Mouse (Mus musculus) cerebellum, adult 9-10 months (tissue): ENCODE results near the gene Vax2.

Experiments used
- DNase-seq: peaks from one replicate; pipeline ENCODE4 v3.0.0; 2022

Gene Vax2

DNA sequence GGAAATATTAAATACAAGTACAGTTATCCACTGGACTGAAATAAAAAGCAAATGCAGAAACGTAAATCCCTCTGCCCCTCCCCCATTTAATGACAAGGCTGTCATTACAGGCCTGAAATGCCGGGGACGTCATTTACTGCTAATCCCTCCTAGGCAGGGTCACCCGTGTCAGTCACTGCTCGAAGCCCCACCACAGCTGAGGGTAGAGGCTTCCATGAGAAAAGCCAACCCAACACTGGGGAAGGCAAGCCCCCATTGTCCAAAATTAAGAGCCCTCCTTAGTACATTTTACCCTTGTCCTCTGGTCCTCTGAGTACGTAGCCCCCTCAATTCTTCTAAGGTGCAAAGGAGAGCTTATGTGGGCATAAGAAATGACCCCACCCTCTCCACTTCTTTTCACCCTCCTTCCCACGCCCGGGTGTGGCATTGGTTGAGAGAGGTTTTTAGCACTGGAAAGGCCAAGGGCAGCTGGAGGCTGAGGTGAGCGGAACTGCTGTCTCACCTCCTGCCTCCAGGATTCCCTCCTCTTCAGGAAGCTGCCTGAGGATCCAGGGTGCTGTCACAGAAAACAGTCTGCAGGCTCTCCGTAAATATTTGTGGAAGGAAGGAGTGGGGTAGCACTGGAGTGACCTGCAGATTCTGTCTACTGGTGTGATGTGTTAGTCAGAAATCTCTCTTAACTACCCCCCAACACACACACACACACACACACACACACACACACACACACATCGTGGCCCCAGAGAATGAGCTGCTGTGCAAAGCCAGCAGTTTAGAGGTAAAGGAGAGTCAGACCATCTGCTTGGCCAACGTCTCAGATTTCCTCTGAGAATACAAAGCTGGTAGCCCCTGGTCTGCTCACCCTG lies 2.4 kb downstream of the Vax2 start:
- no peak for DNase-seq

DNA sequence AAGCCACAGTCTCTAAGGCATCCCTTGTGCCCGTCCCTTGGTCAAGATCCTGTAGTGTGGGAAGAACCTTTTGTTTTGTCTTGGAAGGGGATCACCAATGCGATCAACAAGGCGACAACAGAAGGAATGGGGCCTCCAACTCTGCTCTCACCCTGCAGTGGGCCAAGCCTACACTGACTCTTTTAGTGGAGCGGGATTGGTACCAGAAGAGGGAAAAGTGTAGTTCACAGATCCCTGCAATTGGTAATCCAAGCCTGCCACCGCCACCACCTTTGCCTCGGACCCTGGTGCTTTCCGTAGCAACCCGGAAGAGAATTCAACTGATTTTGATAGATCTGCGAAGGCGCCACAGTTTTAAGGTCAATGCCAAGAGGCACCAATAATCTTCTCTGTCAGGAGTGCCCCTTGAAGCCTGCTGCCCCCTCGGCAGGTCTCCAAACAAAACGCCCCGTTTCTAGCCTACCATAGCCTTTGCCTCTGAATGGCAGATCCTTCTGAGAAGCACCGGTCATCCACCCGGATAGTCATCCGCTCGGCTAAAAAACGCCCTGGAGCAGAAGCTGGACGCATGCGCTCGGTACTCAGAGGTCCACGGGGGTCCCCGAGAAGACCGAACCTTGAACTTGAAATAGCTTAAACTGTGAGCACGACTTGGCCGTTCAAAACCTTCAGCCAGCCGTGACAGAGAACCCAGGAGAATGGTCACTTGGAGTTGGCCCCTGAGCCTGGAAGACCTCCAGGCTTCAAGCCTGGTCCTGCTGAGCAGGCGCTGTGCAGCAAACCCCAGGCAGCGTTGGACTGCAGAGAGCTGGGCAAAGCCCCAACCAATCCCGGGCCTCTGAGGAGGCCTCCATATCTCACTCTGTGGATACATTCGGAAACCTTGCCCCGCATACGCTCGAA lies 3.4 kb downstream of the Vax2 start:
- no peak for DNase-seq

DNA sequence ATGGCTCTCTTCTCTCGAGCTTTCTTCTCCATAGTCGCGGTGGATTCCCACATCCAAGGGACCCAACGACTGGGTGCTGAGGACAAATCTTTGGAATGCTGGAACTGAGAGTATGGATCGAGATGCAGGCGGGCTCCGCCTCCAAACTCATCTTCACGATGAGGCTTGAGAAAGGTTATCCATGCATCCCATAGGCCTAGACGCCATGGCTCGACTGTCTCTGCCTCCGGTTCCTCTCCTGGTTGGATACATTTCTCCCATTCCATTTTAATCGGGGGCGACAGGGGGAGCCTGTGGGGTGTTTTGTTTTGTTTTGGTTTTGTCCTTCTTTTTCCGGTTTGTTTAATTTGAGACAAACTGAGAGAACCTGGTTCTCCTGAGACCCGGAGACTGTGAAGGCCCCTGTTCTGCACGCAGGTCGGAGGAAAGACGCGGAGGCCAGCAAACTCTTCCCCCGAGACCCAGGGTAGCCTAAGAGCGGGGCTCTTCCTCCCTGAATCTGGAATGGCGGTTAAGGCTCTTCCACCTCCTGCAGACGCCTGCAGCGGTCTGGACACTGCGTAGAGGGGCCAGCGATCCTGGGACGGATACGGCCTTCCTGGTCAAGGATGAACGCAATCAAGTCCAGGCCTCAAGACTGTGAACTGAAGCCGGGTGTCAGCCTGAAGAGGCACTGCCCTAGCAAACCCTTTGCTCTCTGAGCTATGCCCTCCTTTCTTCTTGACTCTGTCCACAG lies 4.6 kb downstream of the Vax2 start:
- DNase-seq: no peak

DNA sequence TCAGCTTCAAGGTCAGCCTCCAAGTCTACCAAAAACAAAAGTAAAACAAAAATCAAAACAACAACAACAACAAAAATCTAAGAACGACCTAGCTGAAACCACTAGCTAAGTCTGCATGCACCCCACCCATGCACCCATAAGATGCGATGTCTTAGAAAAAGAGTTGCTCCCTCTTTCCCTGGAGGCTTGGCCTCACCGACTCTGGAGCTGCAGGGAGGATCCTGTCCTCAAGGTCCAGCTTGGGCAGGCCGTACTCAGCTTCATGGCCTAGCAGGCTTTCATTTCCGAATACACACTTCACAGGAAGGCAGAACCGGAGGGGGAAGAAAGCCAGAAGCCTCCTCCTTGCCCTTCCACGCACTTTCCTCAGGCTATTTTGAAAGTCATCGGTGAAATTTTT lies 6.0 kb downstream of the Vax2 start:
- DNase-seq: no peak

DNA sequence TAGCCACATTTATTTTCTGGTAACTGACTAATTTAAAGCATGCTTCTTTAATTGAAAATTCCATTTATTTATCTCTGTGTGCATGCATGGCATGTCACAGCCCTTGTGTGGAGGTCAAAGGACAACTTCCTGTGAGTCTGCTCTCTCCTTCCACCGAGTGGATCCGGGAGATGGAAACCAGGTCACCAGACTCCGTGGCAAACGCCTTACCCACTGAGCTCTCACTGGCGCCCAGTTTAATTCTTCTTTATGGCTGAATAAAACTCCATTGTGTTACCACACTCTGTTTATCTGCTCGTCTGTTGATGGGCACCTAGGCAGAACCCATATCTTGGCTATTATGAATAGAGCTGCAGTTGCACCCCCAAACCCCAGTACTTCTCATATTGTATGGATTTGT lies 11.5 kb downstream of the Vax2 start:
- no peak for DNase-seq

DNA sequence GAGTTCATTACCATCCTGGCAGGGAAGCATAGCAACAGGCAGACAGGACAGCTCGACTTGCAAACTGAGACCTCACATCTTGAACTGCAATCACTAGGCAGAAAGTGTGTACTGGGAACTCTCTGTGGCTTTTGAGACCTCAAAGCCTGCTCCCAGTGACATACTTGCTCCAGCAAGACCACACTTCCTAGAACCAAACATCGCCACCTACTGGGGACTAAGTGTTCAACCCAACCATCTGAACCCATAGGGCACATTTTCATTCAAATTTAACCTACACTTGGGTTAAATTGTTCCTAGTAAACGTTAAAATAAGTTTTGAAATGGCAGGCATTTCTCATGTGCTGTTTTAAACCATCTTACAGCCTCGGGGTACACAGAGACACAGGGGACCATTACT lies 16.1 kb downstream of the Vax2 start:
- no peak for DNase-seq

DNA sequence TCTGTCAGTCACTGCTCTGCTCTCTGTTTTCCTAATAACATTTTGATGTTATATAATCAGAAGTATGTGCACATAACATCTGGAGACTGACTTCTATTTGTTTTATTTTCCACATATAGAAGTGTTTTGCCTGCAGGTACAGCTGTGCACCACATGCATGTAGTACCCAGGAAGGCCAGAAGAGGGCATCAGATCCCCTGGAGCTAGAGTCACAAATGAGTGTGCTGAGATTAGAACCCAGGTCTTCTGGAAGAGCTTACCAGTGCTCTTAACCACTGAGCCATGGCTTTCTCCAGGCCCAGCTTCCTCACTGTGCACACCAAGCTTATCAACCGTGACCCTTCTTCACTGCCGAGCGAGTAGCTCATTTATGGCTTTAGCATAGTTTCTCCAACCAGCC lies 17.4 kb downstream of the Vax2 start:
- no peak for DNase-seq

DNA sequence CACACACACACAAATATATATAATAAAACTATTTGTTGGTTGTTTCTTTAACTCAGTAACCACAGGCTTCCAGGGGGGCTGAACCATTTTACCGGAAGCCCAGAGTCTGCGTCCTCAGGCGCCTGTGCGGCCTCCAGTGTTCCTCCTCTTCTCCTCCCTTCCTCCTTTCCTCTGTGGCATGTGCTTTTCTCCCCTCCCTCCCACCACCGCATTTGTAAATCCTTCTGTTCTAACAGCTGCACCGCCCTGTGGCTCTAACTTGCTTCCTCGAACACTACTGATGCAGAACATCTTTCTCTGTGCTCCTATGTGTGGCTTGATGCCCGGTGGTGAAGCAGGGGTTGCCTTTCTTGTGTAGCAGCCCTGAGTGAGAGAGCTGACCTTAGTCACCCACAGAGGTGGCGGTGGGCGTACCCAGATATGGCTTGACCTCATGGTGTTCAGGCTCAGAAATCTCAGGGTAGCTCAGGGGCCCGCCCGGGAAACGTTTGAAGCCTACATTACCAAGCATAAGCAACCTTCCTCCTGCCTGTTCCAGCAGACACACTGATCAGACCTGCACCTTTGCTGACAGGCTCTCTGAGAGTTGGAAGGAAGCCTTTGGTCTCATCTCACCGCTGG lies 18.4 kb downstream of the Vax2 start:
- no peak for DNase-seq

DNA sequence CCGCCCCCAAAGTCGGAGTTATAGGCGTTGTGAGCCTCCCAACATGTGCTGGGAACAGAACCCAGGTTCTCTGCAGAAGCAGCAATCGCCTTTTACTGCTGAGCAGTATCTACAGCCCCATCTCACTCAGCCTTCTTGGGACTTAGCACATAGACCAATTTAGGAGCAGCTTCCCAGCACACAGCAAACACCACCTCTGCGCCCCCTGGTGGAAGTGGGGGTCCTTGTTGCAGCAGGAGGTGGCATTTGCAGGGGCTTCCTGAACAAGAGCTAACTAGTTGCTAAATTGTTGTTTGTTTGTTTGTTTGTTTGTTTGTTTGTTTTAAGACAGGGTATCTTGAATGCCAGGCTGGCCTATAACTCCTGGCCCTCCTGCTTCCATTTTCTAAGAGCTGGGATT lies 20.1 kb downstream of the Vax2 start:
- DNase-seq: peak; percentile 31

DNA sequence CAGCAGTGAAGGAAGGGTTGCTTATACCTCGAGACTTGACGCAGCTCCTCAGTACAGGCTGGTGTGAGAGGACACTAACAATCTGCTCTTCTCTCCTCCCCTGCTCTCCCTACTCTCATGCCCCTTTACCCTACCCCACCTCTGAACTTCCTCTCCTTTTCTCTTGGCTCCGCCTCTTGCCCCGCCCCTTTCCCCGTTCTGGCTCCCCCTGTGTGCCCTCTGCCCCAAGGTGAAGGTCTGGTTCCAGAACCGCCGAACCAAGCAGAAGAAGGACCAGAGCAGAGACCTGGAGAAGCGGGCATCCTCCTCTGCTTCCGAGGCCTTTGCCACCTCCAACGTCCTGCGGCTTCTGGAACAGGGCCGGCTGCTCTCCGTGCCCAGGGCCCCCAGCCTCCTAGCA lies 26.2 kb downstream of the Vax2 start:
- no peak for DNase-seq

DNA sequence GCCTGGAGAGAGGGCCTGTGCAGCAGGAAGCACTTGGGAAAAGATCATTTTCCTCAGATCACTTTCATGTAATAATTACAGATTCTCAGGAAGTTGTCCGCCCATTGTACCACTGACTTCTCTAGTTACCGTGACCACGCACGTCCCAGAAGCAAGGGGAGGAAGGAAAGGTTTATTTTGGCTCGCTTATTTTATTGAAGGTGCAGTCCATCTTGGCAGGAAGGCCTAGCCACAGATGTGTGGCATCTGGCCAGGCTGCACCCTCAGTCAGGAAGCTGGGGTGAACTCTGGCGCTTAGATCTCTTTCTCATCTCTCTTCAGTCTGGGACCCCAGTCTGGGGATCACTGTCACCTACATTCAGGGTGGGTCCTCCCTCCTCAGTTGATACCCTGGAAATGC lies 27.5 kb downstream of the Vax2 start:
- no peak for DNase-seq

DNA sequence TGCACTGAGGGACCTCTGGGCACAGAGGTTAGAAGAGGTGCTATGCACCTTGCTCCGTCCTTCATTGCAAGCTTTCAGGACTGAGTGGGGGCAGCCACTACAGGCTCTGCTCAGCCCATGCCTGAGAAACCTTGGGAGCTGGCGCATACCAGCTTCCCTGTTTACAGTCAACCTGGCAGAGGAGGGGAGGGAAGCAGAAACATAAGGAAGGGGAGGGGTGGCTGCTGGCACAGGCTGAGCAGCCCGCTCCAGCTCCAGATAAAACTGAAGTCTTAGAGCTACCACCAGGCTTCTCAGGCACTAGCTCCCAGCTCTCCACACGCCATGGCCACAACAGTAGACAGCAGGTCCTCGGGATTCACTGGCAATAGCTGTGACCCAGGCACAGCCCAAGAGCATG lies 31.7 kb downstream of the Vax2 start, which contains the start of gene Atp6v1b1:
Gene Atp6v1b1, plus strand, starts transcription at position 230 of the 400 bp plus-strand sequence.
- DNase-seq: no peak

DNA sequence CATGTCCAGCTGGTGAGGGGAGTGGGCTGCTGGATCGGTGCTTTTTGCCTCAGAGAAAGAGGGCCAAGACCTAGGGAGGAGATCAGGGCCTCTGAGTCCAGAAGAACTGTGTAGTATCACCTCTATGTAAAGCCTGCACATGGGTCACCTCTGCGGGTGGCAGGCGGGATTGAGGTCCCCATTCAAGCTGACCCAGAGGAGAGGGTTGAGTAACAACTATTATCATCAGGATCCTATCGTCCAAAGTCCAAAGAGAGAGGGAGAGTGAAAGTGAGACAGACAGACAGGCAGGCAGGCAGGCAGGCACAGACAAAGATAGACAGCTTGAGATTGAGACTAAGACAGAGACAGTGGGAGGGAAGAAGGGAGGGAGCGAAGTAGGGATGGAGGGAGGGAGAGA lies 32.1 kb downstream of the Vax2 start:
- DNase-seq: no peak

DNA sequence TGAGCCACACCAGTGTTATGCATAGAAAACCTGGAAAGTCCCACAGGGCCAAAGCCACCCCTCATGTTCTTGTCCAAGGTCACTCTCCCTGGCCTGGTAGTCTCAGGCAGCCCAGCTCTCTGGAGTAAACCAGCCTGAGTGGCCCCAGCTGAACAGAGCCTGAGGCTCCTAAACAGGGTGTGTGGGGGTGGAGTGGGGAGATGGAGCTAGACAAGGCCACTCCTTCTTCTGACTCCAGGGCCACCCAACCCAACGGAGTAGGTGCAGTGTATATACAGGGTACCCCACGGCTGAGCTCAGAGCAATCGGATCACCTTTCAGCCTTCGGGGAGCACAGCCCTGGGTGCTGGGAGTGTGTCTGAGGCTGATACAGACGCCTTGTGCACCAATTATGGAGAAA lies 33.1 kb downstream of the Vax2 start:
- no peak for DNase-seq

DNA sequence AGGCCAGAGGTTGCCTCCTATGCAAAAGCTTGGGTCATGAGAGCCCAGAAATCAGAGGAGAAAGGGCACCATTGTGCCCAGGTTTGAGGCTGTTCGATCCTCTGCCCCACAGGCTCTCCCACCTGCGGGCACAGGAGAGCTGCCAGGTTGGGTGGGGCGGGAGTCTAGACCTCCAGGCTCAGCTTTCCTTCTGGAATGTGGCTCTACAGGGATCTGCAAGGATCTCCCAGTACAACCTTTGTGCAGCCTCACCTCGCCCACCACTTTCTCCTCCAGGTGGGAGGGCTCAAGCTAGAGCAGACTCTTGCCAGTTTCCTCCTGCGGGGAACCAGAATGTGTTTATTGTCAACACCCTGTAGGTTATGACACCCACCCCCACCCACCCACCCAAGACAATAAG lies 33.5 kb downstream of the Vax2 start:
- DNase-seq: no peak

DNA sequence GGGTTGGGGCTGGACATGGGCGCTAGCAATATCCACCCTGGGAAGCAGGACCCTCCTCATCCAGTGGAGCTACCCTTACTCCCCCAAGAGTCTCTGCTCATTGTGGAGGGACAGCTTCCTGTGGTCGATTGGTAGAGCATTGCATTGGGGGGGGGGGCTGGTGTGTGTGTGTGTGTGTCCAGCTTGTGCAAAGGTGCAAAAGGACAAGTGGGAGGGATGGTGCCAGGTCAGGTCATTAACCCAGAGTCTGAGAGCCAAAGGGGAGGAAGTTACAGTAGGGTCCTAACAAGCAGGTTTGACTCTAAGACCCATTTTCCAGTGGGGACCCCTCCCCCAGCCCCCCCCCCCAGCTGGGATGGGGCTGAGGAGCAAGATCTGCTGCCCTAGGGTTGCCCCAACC lies 34.4 kb downstream of the Vax2 start:
- DNase-seq: no peak

DNA sequence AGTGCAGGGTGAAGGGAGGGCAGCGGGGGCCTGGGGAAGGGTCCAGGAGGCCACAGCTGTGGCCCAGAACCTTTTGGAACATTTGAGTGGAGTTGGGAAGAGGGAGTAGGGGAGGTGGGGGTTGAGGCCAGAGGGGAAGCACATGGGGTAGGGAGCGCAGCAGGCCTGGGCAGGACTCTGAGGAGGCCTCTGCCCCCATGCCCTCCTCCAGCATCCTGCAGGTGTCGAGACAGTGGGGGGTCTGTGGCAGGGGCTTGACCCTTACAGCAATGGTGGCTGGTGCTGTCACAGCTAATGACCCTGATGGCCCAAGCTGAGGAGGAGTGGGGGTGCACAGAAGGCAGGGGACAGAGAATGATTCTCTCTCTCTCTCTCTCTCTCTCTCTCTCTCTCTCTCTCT lies 38.2 kb downstream of the Vax2 start:
- DNase-seq: no peak

DNA sequence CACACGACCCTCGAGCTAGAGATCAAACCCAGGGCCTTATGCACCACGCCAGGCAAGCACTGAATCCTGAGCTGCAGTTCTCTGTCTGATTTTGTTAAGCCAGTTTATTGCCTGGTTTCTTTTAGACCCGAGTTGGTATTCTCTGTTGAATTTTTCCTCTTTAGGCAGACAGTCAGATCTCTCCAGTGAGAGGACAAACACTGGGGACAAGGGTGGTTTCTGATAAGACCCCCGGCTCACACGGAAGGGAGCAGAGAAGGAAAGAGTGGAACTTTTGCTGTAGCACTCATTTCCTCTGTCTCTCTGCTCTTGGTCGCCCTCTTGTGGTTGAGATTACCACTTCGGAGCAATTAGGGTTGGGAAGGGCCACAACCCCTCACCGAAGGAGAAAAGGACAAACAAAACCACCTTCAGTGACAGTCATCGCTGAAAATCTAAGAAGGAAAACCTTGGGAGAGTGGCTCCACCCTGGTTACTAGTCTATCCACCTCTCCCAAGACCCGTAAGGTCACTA lies 39.2 kb downstream of the Vax2 start:
- peak; percentile 32 for DNase-seq

DNA sequence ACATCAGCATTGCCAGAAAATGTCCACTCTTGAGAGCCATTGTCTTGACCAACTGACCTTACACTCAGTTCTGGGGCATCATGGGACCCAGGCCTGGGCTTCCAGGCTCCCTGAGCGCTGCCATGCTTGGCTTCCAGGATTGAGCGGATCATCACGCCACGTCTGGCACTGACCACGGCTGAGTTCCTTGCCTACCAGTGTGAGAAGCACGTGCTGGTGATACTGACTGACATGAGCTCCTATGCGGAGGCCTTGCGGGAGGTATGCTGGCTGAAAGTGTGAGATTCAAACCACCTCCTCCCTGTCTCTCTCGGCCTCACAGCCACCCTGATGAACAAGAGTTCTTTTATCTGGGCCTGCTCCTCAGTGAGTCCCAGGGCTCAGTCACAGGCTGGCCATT lies 45.0 kb downstream of the Vax2 start:
- no peak for DNase-seq

DNA sequence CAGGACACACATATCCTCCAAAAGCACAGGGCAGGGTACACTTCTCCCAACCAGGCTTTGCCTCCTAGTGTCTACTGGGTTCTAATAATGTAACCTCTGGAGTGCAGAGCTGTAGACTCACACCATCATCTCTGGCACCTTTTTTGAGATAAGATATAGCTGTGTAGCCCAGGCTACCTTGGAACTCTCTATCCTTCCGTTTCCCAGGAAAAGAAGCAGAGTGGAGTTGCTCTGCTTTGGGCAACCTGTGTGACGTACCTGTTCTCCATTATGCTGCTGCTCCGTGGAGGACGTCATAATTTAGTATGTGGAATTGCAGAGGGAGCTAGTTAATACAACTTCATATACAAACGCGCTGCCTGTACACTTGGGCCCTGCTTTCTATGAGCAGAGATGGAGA lies 51.3 kb downstream of the Vax2 start, which contains the start of gene Ankrd53:
Gene Ankrd53, plus strand, starts transcription at position 301 of the 400 bp plus-strand sequence.
- no peak for DNase-seq

DNA sequence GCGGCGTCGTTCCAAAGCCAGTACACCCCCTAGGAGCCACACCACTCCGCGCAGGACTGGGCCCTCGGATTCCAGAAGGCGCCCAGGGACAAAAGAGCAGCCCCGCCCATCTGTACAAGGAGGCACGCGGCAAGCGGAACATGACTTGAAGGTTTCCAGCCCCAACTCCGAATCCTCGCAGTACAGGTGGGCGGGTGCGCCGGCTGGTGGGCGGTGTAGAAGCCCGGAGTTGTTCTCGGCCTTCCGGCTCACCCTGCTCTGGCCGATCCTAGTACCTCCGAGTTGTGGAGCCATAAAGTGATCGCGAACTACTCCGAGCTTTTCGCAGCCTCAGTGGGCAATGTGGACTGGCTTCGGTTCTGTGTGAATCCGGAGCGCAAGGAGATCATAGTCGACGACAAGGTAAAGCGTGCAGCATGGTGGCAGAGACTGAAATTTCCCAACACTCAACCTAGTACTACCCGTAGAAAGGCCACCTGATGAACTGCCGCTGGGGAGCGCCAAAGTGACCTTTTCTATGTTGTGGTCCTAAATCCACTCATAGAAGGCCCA lies 51.9 kb downstream of the Vax2 start:
- DNase-seq: no peak

DNA sequence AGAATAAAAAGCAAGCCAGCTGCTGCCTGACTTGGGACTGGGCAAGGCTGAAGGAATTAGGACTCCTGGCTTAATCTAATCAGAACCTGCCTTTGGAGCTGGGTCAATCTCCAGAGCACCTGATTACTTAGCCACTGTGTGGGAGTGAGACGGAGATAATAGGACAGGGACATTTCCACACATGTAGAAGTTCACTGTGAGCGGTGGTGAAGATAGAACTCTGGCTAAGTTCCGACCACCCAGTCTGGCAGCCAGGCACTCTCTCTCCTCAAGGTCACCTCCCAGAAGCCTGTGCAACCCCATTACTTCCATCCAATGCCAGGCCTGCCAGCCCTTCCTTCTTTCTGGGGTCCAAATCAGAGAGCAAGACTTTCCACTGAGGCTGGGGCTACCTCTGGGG lies 55.9 kb downstream of the Vax2 start:
- DNase-seq: no peak
